Mouse (Mus musculus): ENCODE results near the gene Trpv5. TPM values are rescaled to one million over a fixed set of nuclear protein-coding genes. Genes with fewer than 3 reads are reported as not detected.

The Trpv5 gene
- total RNA-seq (2021), result not detected
- long read RNA-seq, experiment 1, result 0 reads
- long read RNA-seq, experiment 2, result 0 reads

DNA sequence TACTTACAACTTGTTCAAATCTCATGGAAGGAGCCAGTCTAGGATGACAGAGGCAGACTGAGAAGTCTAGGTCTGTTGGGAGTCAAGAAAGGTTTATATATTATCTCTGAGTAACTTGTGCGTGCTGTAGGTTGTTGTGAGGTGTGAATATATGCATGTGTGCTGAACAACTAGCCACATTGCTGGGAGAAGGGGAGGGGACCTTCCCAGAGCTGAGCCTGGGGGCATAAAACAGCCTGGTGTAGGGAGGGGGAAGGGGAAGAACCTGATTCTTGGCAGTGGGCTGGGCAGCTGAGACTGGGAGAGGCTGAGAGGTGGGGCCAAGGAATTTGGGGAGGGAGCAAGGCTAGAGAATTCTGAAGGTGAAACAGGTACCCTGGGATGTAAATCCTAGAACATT lies at the start of gene Trpv5:
Trpv5 (minus strand) TSS at position 101 of the 400 bp plus-strand sequence.
- DNase-seq (ENCODE audit: low spot score in 2 of 2), result no peak

- DNase-seq (ENCODE audit: low spot score in 2 of 2), result no peak
Measured at GRCm38 (mm10) chr6:41727989-41728609, 47.5 kb upstream of the Trpv5 start.

- DNase-seq (ENCODE audit: low spot score in 2 of 2), result no peak
Measured at GRCm38 (mm10) chr6:41721430-41721829, 40.9 kb upstream of the Trpv5 start.

- DNase-seq (ENCODE audit: low spot score in 2 of 2), result no peak
Measured at GRCm38 (mm10) chr6:41710281-41710680, 29.7 kb upstream of the Trpv5 start.

DNA sequence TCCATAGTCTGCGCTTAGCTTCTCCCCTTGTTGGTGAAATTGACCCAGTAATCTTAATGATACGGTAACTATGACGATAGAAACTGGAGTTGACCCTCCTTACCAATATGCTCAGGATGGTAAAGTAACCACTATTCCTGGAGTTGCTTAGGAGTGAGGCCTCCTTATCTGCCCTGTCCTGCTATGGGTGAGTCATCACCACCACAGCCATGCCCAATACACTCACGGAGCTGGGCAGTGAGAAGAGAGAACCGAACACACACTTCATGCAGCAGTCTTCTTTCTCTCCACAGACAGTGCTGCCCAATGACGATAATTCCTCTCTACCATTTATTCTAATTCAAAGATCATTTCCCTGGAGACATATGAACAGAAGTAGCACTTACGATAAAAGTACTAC lies 25.7 kb upstream of the Trpv5 start:
- no peak for DNase-seq (ENCODE audit: low spot score in 2 of 2)

- DNase-seq (ENCODE audit: low spot score in 2 of 2), result no peak
Measured at GRCm38 (mm10) chr6:41704123-41704522, 23.6 kb upstream of the Trpv5 start, which contains the start of gene Kel. Gene Kel (minus strand): TSS chr6:41704339.

GRCm38 (mm10) chr6:41702928-41703327 lies 22.4 kb upstream of the Trpv5 start:
- no peak for DNase-seq (ENCODE audit: low spot score in 2 of 2)

DNA sequence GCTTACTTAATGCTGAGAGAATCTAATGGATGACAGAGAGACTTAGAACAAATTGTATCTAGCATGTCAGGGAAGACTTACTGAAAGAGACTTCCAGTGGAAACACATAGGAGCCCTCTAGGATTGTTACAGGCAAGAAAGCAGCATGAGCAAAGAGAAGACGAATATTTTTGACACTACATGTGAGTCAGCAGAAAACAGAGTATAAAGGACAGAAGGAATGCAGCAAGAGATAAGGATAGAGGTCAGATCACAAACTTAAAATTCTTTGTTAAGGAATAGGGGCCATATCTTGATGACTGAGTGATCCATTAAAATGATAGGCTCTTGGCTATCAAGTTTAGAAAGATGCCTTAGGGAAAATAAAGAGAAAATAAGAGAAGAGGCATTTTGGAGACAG lies 20.7 kb upstream of the Trpv5 start:
- DNase-seq (ENCODE audit: low spot score in 2 of 2), result no peak

GRCm38 (mm10) chr6:41694407-41694806 lies 13.8 kb upstream of the Trpv5 start:
- no peak for DNase-seq (ENCODE audit: low spot score in 2 of 2)

- no peak for DNase-seq (ENCODE audit: low spot score in 2 of 2)
Measured at GRCm38 (mm10) chr6:41692200-41692599, 11.6 kb upstream of the Trpv5 start.

DNA sequence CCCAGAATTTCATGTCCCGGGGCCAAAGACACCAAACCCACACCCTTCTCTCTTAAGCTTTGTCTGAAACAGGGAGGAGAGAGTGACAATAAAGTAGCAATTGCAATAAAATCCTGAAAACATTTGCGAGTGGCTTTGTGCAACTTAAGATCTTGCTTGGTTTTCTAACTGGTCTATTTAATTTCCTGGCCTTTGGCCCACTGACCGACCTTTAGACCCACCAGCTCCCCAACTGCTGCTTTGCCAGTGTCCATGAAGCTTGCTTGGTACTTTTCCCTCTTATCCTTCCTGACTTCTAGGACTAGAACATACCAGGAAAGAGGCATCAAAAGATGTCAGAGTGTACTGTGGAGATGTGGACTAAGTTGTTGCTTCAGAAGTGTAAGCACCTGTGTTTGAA lies 5.0 kb upstream of the Trpv5 start:
- DNase-seq (ENCODE audit: low spot score in 2 of 2), result no peak

DNA sequence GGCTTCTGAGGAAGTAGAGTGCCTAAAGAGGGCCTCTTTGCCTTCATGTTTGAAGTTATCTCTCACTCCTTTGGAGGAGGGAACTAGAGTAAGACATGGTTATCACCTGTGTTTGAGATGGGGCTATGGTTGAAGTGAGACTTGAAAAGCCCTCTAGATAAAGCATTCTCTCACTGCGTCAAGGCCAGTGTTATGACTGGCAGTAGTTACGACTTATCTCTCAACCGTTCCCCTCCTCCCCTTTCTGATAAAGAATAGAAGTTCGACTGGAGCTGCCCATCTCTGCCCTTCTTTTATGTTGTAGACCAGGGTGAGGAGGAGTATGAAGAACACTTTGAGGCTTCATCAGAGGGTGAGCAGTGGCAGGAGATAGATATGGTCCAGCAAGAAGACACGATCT lies 4.3 kb upstream of the Trpv5 start:
- no peak for DNase-seq (ENCODE audit: low spot score in 2 of 2)

DNA sequence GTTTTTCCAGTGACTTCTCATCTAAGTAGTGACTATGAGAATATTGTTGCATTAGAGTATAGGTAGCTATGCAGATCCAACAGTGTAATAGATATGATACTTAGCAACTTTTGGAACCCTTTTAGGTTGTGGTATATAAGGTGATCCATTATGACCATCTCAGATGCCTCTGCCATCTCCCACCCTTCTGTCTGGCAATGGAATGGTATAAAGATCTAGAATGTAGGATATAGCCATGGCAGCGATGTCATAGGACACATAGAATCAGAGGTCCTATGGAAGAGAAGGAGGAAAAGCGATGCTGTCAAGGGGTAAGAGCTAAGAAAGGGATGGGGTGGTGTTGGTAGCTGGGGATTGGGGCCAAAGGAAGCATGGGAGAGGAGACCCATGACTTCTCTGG lies 3.6 kb upstream of the Trpv5 start, which contains the start of gene Llcfc1:
Llcfc1 (plus strand) TSS at position 301 of the 400 bp plus-strand sequence.
- no peak for DNase-seq (ENCODE audit: low spot score in 2 of 2)

- DNase-seq (ENCODE audit: low spot score in 2 of 2), result no peak
Measured at GRCm38 (mm10) chr6:41681656-41682055, 1.1 kb upstream of the Trpv5 start.

- no peak for DNase-seq (ENCODE audit: low spot score in 2 of 2)
Measured at GRCm38 (mm10) chr6:41676530-41676929, 4.0 kb downstream of the Trpv5 start.

DNA sequence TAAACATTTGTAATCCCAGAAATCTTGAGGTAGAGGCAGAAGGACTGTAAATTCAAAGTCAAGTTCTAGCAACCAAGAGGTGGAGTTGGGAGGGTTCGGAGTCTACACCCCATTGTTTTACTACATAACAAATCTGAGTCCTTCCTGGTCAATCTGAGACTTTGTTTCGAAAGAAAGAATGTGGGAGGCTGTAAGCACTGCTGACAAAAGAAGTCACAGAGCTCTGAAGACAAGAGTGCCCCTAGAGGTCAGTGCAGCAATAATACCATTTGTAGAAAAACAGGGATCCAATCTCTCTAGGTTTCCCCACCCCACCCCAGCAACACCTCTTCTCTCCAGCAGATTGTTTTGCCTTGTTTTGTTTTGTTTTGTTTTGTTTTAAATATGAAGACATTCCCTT lies 18.2 kb downstream of the Trpv5 start:
- DNase-seq (ENCODE audit: low spot score in 2 of 2), result no peak

- DNase-seq (ENCODE audit: low spot score in 2 of 2), result no peak
Measured at GRCm38 (mm10) chr6:41658487-41658886, 22.1 kb downstream of the Trpv5 start.

GRCm38 (mm10) chr6:41654648-41655047 lies 25.9 kb downstream of the Trpv5 start:
- DNase-seq (ENCODE audit: low spot score in 2 of 2), result no peak

DNA sequence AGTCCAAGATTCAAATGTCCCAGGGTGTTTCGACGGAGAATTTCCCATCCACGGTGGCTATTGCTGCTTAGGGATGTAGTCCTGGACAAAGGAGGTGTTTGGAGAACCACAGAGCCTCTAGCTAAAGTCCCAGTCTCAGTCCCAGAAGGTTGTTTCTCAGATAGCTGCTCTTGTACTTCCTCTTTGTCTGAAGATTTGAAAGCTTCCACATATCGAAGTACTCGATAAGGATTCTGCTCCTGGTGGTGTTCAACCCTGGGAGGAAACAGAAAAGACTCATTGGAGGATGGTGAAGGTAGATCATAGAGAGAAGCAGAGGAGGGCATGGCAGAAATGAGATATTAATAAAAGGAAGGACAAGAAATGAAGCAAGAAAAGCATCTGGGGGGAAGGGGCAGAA lies 27.4 kb downstream of the Trpv5 start:
- no peak for DNase-seq (ENCODE audit: low spot score in 2 of 2)

- no peak for DNase-seq (ENCODE audit: low spot score in 2 of 2)
Measured at GRCm38 (mm10) chr6:41646672-41647071, 33.9 kb downstream of the Trpv5 start.

- no peak for DNase-seq (ENCODE audit: low spot score in 2 of 2)
Measured at GRCm38 (mm10) chr6:41646220-41646619, 34.3 kb downstream of the Trpv5 start.

DNA sequence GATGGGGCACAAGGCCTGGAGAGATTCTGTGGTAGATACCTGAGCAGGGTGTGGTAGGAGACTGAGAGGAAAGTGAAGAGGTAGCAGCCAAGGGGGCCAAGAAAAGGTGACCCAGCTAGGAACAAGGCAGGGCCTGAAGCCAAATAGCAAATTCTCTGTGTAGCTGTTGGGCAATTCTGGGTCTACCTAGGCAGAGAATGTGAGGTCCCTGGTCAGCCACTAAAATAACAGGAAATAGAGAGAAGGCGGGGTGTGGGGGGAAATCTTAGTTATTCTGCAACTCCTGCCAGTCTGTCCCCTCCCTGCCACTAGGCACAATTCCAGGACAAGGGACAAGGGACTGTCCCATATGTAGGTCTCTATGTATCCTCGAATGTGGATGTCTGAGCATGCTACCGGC lies 37.3 kb downstream of the Trpv5 start:
- no peak for DNase-seq (ENCODE audit: low spot score in 2 of 2)

DNA sequence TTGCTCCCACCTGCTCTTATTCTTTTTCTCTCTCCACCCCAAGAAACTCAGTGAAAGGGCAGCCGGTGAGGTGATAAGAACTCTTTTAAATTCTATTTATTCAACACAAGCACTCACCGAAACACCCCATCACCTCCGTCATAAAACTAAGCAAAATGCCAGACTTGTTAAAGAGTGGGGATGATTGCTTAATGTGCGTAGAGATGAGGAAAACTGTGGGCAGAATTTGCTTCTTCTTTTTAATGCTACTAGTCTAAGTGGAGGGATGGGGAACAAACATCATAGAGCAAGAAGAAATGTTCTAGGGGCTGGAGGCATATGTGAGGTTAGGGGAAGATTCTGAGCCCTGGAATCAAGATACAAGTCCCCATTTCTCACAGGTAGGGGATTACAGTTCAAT lies 37.8 kb downstream of the Trpv5 start:
- no peak for DNase-seq (ENCODE audit: low spot score in 2 of 2)

Data from gastrocnemius, postnatal 4 days (tissue).